Mouse (Mus musculus) forebrain, embryonic 15.5 days (tissue): ENCODE results near the gene Fbxo34. TPM values are rescaled to one million over a fixed set of nuclear protein-coding genes. Genes with fewer than 3 reads are reported as not detected.

Source experiments
- ATAC-seq: fragments of 200-750 bp; cut with Nextera tagmentation; replicated peaks from 2 replicates; pipeline ENCODE4 v1.8.0; 2017; ENCODE audit warnings: mild to moderate bottlenecking, moderate TSS enrichment, moderate library complexity
- H3K27ac ChIP-seq: fragments of 300-500 bp; sonication (generic); replicated peaks from 2 replicates; pipeline ENCODE4 v1.5.1; 2015; ENCODE audit warnings: mild to moderate bottlenecking, inconsistent platforms
- H3K27me3 ChIP-seq: fragments of 300-500 bp; sonication (generic); 2 replicates; pipeline ENCODE4 v1.6.1; 2015; ENCODE audit warnings: inconsistent platforms
- H3K36me3 ChIP-seq: fragments of 300-500 bp; sonication (generic); 2 replicates; pipeline ENCODE4 v1.6.1; 2015; ENCODE audit warnings: mild to moderate bottlenecking, inconsistent platforms
- H3K4me1 ChIP-seq: fragments of 300-500 bp; sonication (generic); 2 replicates; pipeline ENCODE4 v1.6.1; 2015; ENCODE audit warnings: inconsistent platforms
- H3K4me2 ChIP-seq: fragments of 300-500 bp; sonication (generic); replicated peaks from 2 replicates; pipeline ENCODE4 v1.6.1; 2015; ENCODE audit warnings: mild to moderate bottlenecking, inconsistent platforms
- H3K4me3 ChIP-seq: fragments of 300-500 bp; sonication (generic); 2 replicates; pipeline ENCODE4 v1.5.1; 2015; ENCODE audit warnings: mild to moderate bottlenecking, inconsistent platforms
- H3K9ac ChIP-seq: fragments of 300-500 bp; sonication (generic); replicated peaks from 2 replicates; pipeline ENCODE4 v1.6.1; 2015; ENCODE audit warnings: mild to moderate bottlenecking, inconsistent platforms
- H3K9me3 ChIP-seq: fragments of 300-500 bp; sonication (generic); 2 replicates; pipeline ENCODE4 v1.6.1; 2016; ENCODE audit warnings: inconsistent platforms
- WGBS: fragments of 180-500 bp; shearing (Covaris S2); methylation state at CpG from one replicate; pipeline ENCODE4 v1.1.7; 2015; ENCODE audit warnings: mixed read lengths; 5-methylcytosine and 5-hydroxymethylcytosine counted together
- polyA plus RNA-seq: library from polyadenylated mRNA; unstranded; fragments of >200 nt; fragmentation: Nextera tagmentation; extraction: Ambion mirVana; gene quantifications from 2 replicates; pipeline ENCODE4 v1.2.1, GENCODE M21; 2015

Gene Fbxo34
- polyA plus RNA-seq, 1 experiment from 2014 or later = 22.5 TPM

- Histone ChIP-seq H3K4me2 (no peak overlapping the region), H3K27me3 (no peaks in the 10 kb centered on the region), H3K9ac (no peak overlapping the region), H3K4me3 (no peak overlapping the region), H3K9me3 (0 out of 2 replicates have a peak, but pooled peaks cover 5% of the 10 kb centered on the region), H3K27ac (no peak overlapping the region), H3K4me1 (peaks cover 4% of the 10 kb centered on the region; the same call in 1 of the 2 replicates), H3K36me3 (no peaks in the 10 kb centered on the region)
- ATAC-seq = no peak
- whole genome bisulfite sequencing = 75% methylated on average over 2 of the region's 2 CpGs
Measured at GRCm38 (mm10) chr14:47444907-47445306, 5.3 kb upstream of the Fbxo34 start.

GRCm38 (mm10) chr14:47445331-47446095 is 4.7 kb upstream of the Fbxo34 start:
- H3K9me3 ChIP-seq = no peaks in the 10 kb centered on the region
- ATAC-seq = peak; percentile 46; the same call in 1 of the 2 replicates
- H3K9ac ChIP-seq = no peak overlapping the region
- H3K4me1 ChIP-seq = peaks cover 4% of the 10 kb centered on the region; the same call in 1 of the 2 replicates
- no peak overlapping the region for H3K27ac ChIP-seq
- no peak overlapping the region for H3K4me3 ChIP-seq
- no peaks in the 10 kb centered on the region for H3K27me3 ChIP-seq
- H3K4me2 ChIP-seq = no peak overlapping the region
- H3K36me3 ChIP-seq = no peaks in the 10 kb centered on the region
- 41% methylated on average over 9 of the region's 9 CpGs for WGBS

GRCm38 (mm10) chr14:47459556-47459955 is 9.3 kb downstream of the Fbxo34 start:
- no peaks in the 10 kb centered on the region for H3K9me3 ChIP-seq
- no peak overlapping the region for H3K4me3 ChIP-seq
- no peak overlapping the region for H3K27ac ChIP-seq
- H3K36me3 ChIP-seq = no peaks in the 10 kb centered on the region
- H3K27me3 ChIP-seq = 0 out of 2 replicates have a peak, but pooled peaks cover 4% of the 10 kb centered on the region
- no peak overlapping the region for H3K4me2 ChIP-seq
- 73% methylated on average over 4 of the region's 4 CpGs for WGBS
- ATAC-seq = no peak
- H3K4me1 ChIP-seq = no peaks in the 10 kb centered on the region
- no peak overlapping the region for H3K9ac ChIP-seq

GRCm38 (mm10) chr14:47461997-47462396 is 11.8 kb downstream of the Fbxo34 start:
- Histone ChIP-seq H3K4me3 (no peak overlapping the region), H3K4me2 (no peak overlapping the region), H3K9me3 (no peaks in the 10 kb centered on the region), H3K27me3 (0 out of 2 replicates have a peak, but pooled peaks cover 4% of the 10 kb centered on the region), H3K27ac (no peak overlapping the region), H3K4me1 (no peaks in the 10 kb centered on the region), H3K36me3 (no peaks in the 10 kb centered on the region), H3K9ac (no peak overlapping the region)
- ATAC-seq = no peak
- WGBS = 89% methylated on average over 8 of the region's 8 CpGs

DNA sequence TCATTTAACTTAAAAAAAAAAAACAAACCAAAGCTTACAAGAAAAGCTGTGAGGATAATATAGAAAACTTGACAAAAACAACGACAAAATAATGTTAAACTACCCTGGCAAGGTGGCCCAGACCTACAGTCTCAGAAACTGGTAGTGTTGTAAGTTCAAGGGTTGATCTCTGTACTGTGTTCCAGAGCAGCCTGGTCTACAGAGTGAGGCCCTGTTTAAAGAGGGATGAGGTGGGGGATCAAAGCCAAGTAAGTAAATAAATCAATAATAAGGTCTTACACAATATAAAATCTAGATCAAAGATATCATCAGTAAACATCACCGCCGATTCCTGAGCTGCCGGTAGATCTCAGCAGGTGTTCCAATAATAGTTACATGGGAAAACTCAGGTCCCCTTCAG is 12.2 kb downstream of the Fbxo34 start:
- Histone ChIP-seq H3K9me3 (no peaks in the 10 kb centered on the region), H3K27me3 (0 out of 2 replicates have a peak, but pooled peaks cover 4% of the 10 kb centered on the region), H3K36me3 (no peaks in the 10 kb centered on the region), H3K4me2 (no peak overlapping the region), H3K9ac (no peak overlapping the region), H3K27ac (no peak overlapping the region), H3K4me1 (no peaks in the 10 kb centered on the region), H3K4me3 (no peak overlapping the region)
- no peak for ATAC-seq
- 84% methylated on average over 4 of the region's 4 CpGs for WGBS

DNA sequence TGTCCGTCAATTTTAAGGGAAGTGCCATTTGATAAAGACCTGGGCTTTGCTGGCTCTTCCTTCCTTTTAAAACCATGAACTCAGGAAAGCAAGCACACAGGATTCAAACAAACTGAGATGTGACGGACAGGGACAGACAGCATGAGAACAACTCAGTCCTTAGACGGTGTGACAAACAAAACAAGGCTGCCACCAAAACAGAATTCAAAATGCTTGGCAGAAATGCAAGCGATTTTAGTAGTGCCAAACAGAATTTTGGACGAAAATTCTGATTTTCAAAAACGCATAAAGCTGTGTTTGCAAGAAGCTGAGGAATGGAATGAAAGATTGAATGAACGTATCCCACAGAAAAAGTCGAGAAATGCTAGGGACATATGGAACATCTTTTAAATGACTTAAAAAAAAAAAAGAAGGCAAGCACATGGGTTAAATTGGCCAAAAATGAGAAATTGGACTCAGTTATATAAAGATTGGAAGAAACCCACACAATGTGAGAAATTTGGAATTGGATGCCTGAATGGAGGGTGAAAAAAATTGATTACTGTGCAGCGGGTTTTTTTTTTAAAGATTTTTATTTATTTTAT is 12.7 kb downstream of the Fbxo34 start:
- no peak overlapping the region for H3K4me3 ChIP-seq
- no peaks in the 10 kb centered on the region for H3K4me1 ChIP-seq
- no peak overlapping the region for H3K27ac ChIP-seq
- H3K9me3 ChIP-seq = no peaks in the 10 kb centered on the region
- no peak overlapping the region for H3K9ac ChIP-seq
- 0 out of 2 replicates have a peak, but pooled peaks cover 4% of the 10 kb centered on the region for H3K27me3 ChIP-seq
- no peak overlapping the region for H3K4me2 ChIP-seq
- ATAC-seq = no peak
- no peaks in the 10 kb centered on the region for H3K36me3 ChIP-seq
- 69% methylated on average over 9 of the region's 9 CpGs for WGBS

GRCm38 (mm10) chr14:47464426-47464825 is 14.2 kb downstream of the Fbxo34 start:
- Histone ChIP-seq H3K36me3 (no peaks in the 10 kb centered on the region), H3K27me3 (0 out of 2 replicates have a peak, but pooled peaks cover 4% of the 10 kb centered on the region), H3K4me2 (no peak overlapping the region), H3K9ac (no peak overlapping the region), H3K4me1 (no peaks in the 10 kb centered on the region), H3K27ac (no peak overlapping the region), H3K9me3 (no peaks in the 10 kb centered on the region), H3K4me3 (no peak overlapping the region)
- ATAC-seq = no peak
- 86% methylated on average over 10 of the region's 10 CpGs for WGBS

DNA sequence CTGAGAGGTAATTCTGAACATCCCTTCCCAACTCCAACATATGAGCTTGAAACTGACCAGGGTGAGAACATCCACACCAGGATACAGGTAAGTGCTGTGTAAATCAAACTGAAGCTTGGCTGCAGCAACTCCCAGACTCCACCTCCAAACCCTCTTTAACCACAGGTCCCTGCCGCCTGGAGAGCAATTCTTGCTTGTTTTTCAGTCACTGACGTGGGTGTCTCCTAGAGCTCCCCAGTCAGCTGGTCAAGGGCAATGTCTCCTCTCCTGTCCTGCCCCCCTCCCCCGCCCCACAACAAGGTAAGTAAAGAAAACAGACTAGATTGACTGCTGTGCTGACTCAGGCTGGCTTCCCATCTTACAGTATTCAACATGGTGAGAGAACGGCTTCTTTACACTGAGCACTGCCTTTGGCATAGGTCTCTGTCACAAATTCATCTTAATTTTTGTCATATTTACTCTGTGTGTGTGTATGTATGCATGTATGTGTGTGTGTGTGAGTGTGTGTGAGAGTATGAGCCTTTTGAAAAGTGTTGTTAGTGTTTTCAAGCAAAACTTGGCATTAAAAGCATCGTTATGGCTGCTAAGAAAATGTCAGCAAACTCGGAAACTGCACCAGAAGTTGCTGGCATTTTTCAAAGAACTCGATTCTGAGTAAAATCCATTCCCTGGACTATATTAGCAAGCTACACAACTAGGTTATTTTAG is 15.4 kb downstream of the Fbxo34 start:
- Histone ChIP-seq H3K4me1 (no peaks in the 10 kb centered on the region), H3K4me2 (no peak overlapping the region), H3K36me3 (no peaks in the 10 kb centered on the region), H3K9me3 (no peaks in the 10 kb centered on the region), H3K27ac (no peak overlapping the region), H3K9ac (no peak overlapping the region), H3K4me3 (no peak overlapping the region), H3K27me3 (0 out of 2 replicates have a peak, but pooled peaks cover 4% of the 10 kb centered on the region)
- 46% methylated on average over 7 of the region's 7 CpGs for WGBS
- no peak; the same call in 1 of the 2 replicates for ATAC-seq

GRCm38 (mm10) chr14:47472359-47472742 is 22.1 kb downstream of the Fbxo34 start:
- Histone ChIP-seq H3K36me3 (no peaks in the 10 kb centered on the region), H3K27me3 (no peaks in the 10 kb centered on the region), H3K4me1 (peaks cover 8% of the 10 kb centered on the region), H3K27ac (peak overlapping the region; percentile 79), H3K9ac (peak overlapping the region; percentile 90), H3K9me3 (no peaks in the 10 kb centered on the region), H3K4me2 (peak overlapping the region; percentile 72), H3K4me3 (peak overlapping the region; percentile 97)
- under 1% methylated on average over 40 of the region's 40 CpGs for WGBS
- ATAC-seq = peak; percentile 98

GRCm38 (mm10) chr14:47472743-47473546 is 22.7 kb downstream of the Fbxo34 start:
- WGBS = 2% methylated on average over 56 of the region's 69 CpGs
- H3K4me3 ChIP-seq = peak overlapping the region; percentile 97
- H3K36me3 ChIP-seq = no peaks in the 10 kb centered on the region
- H3K4me1 ChIP-seq = peaks cover 8% of the 10 kb centered on the region
- peak overlapping the region; percentile 79 for H3K27ac ChIP-seq
- peak; percentile 77 for ATAC-seq
- no peaks in the 10 kb centered on the region for H3K27me3 ChIP-seq
- peak overlapping the region; percentile 72 for H3K4me2 ChIP-seq
- no peaks in the 10 kb centered on the region for H3K9me3 ChIP-seq
- H3K9ac ChIP-seq = peak overlapping the region; percentile 90

GRCm38 (mm10) chr14:47473891-47474290 is 23.7 kb downstream of the Fbxo34 start:
- 91% methylated on average over 9 of the region's 9 CpGs for WGBS
- Histone ChIP-seq H3K36me3 (no peaks in the 10 kb centered on the region), H3K4me1 (peaks cover 8% of the 10 kb centered on the region), H3K4me3 (0 out of 2 replicates have a peak overlapping the region, but pooled peaks have one; percentile 97), H3K4me2 (0 out of 2 replicates have a peak overlapping the region, but pooled peaks have one; percentile 72), H3K27me3 (no peaks in the 10 kb centered on the region), H3K9me3 (no peaks in the 10 kb centered on the region), H3K27ac (no peak overlapping the region), H3K9ac (no peak overlapping the region)
- no peak for ATAC-seq
